Mouse (Mus musculus) heart, embryonic 12.5 days (tissue): ENCODE results near the gene Atp8a1. TPM values are rescaled to one million over a fixed set of nuclear protein-coding genes. Genes with fewer than 3 reads are reported as not detected.

Source experiments
- ATAC-seq: fragments of 200-750 bp; cut with Nextera tagmentation; 2 replicates; pipeline ENCODE4 v1.8.0; 2017; ENCODE audit warnings: moderate TSS enrichment, moderate library complexity; ENCODE audit not compliant: insufficient number of reproducible peaks, low FRiP score
- H3K27ac ChIP-seq: fragments of 300-500 bp; sonication (generic); 2 replicates; pipeline ENCODE4 v1.5.1; 2016; ENCODE audit warnings: mild to moderate bottlenecking, moderate library complexity; ENCODE audit not compliant: poor library complexity, severe bottlenecking
- H3K27me3 ChIP-seq: fragments of 300-500 bp; sonication (generic); replicated peaks from 2 replicates; pipeline ENCODE4 v1.6.1; 2016; ENCODE audit warnings: mild to moderate bottlenecking, moderate library complexity
- H3K36me3 ChIP-seq: fragments of 300-500 bp; sonication (generic); 2 replicates; pipeline ENCODE4 v1.6.1; 2016; ENCODE audit warnings: mild to moderate bottlenecking, moderate library complexity
- H3K4me1 ChIP-seq: fragments of 300-500 bp; sonication (generic); replicated peaks from 2 replicates; pipeline ENCODE4 v1.6.1; 2016; ENCODE audit warnings: mild to moderate bottlenecking
- H3K4me2 ChIP-seq: fragments of 300-500 bp; sonication (generic); 2 replicates; pipeline ENCODE4 v1.6.1; 2016; ENCODE audit warnings: mild to moderate bottlenecking, moderate library complexity
- H3K4me3 ChIP-seq: fragments of 300-500 bp; sonication (generic); 2 replicates; pipeline ENCODE4 v1.5.1; 2016; ENCODE audit warnings: mild to moderate bottlenecking
- H3K9ac ChIP-seq: fragments of 300-500 bp; sonication (generic); 2 replicates; pipeline ENCODE4 v1.6.1; 2016; ENCODE audit warnings: mild to moderate bottlenecking, moderate library complexity
- H3K9me3 ChIP-seq: fragments of 300-500 bp; sonication (generic); replicated peaks from 2 replicates; pipeline ENCODE4 v1.6.1; 2016; ENCODE audit warnings: mild to moderate bottlenecking, moderate library complexity
- WGBS: fragments of 180-500 bp; shearing (Covaris S2); methylation state at CpG from one replicate; pipeline ENCODE4 v1.1.7; 2016; 5-methylcytosine and 5-hydroxymethylcytosine counted together
- polyA plus RNA-seq: library from polyadenylated mRNA; unstranded; fragments of >200 nt; fragmentation: Nextera tagmentation; extraction: Ambion mirVana; gene quantifications from 2 replicates; pipeline ENCODE4 v1.2.1, GENCODE M21; 2016

The Atp8a1 gene
- polyA plus RNA-seq, 1 experiment from 2014 or later: 16.8 TPM

DNA sequence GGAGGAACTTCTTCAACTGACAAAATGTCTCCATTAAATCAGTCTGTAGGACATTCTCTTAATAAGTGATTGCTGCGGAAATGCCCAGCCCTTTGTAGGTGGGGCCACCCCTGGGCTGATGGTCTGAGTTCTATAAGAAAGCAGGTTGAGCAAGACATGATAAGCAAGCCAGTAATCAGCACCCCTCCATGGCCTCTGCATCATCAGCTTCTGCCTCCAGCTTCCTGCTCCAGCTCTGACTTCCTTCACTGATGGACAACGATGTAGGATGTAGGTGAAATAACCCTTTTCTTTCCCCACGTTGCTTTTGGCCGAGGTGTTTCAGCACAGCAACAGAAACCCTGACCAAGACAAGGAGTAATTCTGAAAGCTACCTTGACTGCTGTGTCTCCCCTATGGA, 198.1 kb downstream of the Atp8a1 start:
- H3K9me3 ChIP-seq: no peaks in the 10 kb centered on the region
- no peak overlapping the region for H3K9ac ChIP-seq
- no peak for ATAC-seq
- no peak overlapping the region for H3K4me2 ChIP-seq
- H3K36me3 ChIP-seq: no peaks in the 10 kb centered on the region
- WGBS: 80% methylated on average over 4 of the region's 4 CpGs
- no peaks in the 10 kb centered on the region for H3K27me3 ChIP-seq
- 0 out of 2 replicates have a peak, but pooled peaks cover 2% of the 10 kb centered on the region for H3K4me1 ChIP-seq
- H3K4me3 ChIP-seq: no peak overlapping the region
- H3K27ac ChIP-seq: no peak overlapping the region

DNA sequence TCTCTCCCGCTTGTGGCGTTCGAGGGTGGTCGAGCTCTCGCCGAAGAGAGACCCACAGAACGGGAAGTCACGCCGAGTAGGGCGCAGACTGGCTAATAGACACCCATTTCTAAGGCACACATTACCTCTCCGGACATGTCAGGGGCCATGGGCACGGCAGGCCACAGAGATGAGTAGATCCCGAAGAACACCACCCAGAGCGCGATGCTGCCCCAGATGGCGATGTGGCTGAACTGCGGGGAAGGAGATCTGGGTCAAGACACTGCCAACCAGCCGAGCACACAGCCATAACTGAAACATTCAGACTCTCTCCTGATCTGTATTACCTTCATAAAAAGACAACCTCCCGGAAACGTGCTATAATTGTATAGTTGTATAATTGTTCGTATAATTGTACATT, 199.7 kb downstream of the Atp8a1 start:
- no peak overlapping the region for H3K4me3 ChIP-seq
- H3K36me3 ChIP-seq: no peaks in the 10 kb centered on the region
- no peak for ATAC-seq
- H3K27me3 ChIP-seq: no peaks in the 10 kb centered on the region
- 0 out of 2 replicates have a peak, but pooled peaks cover 2% of the 10 kb centered on the region for H3K4me1 ChIP-seq
- no peaks in the 10 kb centered on the region for H3K9me3 ChIP-seq
- 76% methylated on average over 21 of the region's 21 CpGs for WGBS
- H3K4me2 ChIP-seq: no peak overlapping the region
- H3K27ac ChIP-seq: no peak overlapping the region
- no peak overlapping the region for H3K9ac ChIP-seq

DNA sequence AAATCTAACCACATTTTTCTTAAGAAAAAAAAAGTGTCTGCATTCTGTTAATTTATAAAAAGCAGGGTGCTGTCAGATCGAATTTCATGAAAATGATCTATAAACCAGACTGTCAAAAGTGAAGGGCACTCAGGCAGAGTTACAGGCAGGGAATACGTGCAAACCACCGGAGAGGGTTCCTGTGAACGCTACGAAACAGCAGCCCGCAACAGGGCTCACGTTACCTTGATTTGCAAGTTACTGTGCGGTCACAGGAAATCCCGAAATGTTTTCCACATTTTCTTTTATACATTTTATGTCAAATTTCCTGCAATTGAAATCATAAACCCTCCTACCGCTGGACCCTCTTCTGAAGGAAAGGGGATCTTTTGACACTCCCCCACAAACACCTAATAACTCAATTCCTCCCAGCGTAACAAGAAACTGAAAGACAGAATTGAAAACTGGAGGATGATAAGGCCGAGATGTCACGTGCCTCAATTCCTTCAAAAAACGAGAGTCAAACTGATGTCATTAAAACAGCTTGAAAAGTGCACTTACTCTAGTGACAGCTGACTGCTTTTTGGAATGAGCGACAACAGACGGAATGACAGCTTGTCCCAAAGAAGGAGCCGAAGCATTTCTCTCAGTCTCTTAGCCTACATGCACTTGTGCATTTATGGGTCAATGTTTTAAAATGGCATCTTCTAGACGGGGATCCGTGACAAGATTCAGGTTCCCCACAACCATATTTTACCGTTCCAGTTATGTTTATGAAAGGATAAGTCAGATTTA, 200.3 kb downstream of the Atp8a1 start:
- Histone ChIP-seq H3K9ac (no peak overlapping the region), H3K4me2 (no peak overlapping the region), H3K27ac (no peak overlapping the region), H3K27me3 (no peaks in the 10 kb centered on the region), H3K9me3 (no peaks in the 10 kb centered on the region), H3K4me1 (0 out of 2 replicates have a peak, but pooled peaks cover 1% of the 10 kb centered on the region), H3K36me3 (no peaks in the 10 kb centered on the region), H3K4me3 (no peak overlapping the region)
- ATAC-seq: no peak
- 84% methylated on average over 20 of the region's 20 CpGs for WGBS

DNA sequence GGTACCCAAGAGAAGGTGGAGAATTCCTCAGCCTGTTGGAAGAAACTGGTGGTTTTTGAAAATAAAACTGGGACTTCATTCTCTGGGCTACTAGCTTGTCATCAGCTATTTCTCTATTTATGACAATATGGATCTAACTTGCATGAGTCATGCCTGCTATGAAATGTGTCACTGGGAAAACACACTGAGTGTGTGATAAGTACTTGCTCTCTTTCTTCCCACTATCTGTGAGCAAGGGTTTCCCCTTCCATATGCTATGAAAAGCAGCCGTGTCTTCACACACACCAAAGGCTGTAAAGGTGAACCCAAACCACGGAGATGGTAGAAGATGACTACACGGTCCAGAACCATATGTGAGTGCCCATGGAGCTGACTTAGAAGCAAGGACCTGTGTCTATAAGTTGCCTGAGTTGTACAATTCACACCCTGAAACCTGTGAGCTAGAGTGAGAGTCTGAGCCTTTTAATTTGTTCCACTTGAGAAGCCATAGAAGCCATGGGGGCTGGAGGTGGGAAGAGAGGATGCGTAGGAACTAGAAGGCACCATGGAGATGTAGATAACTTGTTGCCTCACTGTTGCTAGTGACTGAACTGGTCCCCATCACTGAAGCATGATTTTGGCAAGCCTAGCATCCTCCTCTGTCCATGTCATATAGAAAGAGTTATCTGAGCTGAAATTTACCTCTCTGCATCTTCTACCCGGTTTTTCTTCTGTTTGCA, 203.5 kb downstream of the Atp8a1 start:
- H3K36me3 ChIP-seq: no peaks in the 10 kb centered on the region
- H3K27ac ChIP-seq: no peak overlapping the region
- H3K27me3 ChIP-seq: no peaks in the 10 kb centered on the region
- H3K4me3 ChIP-seq: no peak overlapping the region
- no peak overlapping the region for H3K4me2 ChIP-seq
- whole genome bisulfite sequencing: 85% methylated on average over 5 of the region's 5 CpGs
- no peaks in the 10 kb centered on the region for H3K4me1 ChIP-seq
- no peak overlapping the region for H3K9ac ChIP-seq
- no peak for ATAC-seq
- no peaks in the 10 kb centered on the region for H3K9me3 ChIP-seq

DNA sequence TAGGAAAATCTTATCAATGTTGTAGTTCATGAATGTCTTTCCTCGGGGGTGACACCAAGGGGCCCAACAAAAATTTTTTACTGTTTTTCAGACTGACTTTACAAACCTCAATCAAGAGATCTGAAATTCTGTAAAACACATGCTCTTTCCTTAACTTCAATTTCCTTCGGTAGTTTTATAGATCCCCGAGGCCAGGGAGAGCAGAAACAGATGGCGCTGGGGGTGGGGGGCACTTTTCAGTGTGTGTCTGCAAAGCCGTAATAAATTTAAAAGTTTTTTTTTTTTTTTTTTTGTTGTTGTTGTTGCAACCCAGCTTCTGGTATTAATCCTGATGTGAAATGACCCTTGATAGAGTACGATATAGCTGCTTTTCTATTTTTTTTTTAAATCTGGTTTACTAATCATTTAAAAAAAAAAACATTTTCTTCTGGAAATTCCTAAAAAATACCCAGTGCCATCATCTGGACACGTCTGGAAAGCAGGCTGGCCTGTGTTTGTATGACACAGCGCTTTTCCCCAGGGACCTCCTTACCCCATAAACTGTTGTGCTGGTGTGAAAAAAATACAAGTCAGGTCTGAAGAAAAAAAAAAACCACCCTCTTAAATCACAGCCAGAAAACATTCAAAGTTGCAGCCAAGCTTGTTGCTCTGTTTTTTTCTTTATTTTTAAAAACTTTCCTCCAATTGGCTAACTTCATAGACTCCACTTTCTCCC, 205.7 kb downstream of the Atp8a1 start:
- Histone ChIP-seq H3K36me3 (no peaks in the 10 kb centered on the region), H3K4me2 (no peak overlapping the region), H3K9me3 (no peaks in the 10 kb centered on the region), H3K9ac (no peak overlapping the region), H3K4me1 (no peaks in the 10 kb centered on the region), H3K27ac (no peak overlapping the region), H3K4me3 (no peak overlapping the region), H3K27me3 (no peaks in the 10 kb centered on the region)
- 73% methylated on average over 8 of the region's 8 CpGs for WGBS
- ATAC-seq: no peak

DNA sequence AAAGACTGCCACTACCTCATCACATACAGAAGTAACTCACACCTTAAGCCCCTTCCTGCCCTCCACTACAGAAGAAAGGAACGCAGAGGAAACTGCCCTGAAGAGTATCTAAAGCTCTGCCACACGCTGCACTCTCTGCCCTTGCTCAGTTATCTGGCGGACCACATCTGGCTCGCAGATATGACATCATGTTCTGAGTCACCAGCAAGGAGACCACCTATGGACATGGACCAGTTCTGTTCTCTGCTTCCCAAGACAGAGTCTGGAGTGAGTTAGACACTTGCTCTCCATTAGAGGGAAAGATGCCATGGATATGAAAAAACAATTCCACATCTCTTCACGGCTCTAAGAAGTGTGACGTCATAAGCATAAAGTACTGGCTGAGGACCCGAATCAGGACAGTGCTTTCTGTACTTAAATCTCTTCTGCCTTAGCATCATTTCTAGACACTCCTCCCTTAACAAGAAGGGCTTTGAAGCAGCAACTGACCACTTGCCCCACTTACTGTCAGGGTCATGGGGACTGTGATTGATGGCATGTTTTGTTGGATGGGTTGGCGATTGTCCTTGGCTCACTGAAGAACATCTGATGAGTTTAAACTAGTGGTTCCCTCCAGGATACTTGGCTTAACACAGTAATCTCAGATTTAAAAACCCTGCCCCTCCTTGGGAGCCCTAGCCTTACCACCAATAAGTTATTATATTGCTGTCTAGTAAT, 206.5 kb downstream of the Atp8a1 start:
- Histone ChIP-seq H3K4me1 (no peaks in the 10 kb centered on the region), H3K9me3 (no peaks in the 10 kb centered on the region), H3K9ac (no peak overlapping the region), H3K27ac (no peak overlapping the region), H3K4me2 (no peak overlapping the region), H3K4me3 (no peak overlapping the region), H3K36me3 (no peaks in the 10 kb centered on the region), H3K27me3 (no peaks in the 10 kb centered on the region)
- WGBS: 70% methylated on average over 8 of the region's 8 CpGs
- no peak for ATAC-seq

DNA sequence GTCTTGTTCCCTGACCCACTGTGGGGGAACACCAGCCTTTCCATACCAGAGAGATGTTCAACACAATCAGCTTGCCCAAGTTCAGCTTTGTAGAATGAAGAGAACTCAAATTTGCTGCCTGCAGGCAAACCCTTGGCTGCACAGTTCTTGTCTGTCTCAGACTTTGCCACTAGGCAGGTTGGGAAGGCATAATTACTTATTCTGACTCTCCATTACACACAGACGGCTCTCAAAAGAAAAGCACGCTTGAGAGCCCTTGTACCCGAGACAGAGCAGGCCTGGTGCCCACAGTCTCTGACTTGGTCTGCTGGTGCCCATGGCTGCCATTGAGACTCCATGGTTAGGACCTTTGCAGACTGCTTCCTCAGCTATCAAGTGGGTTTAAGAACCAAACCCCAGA, 212.9 kb downstream of the Atp8a1 start:
- Histone ChIP-seq H3K27me3 (no peaks in the 10 kb centered on the region), H3K4me2 (no peak overlapping the region), H3K9me3 (no peaks in the 10 kb centered on the region), H3K4me3 (no peak overlapping the region), H3K4me1 (peaks cover 10% of the 10 kb centered on the region), H3K27ac (no peak overlapping the region), H3K36me3 (no peaks in the 10 kb centered on the region), H3K9ac (no peak overlapping the region)
- no peak for ATAC-seq
- 58% methylated on average over 3 of the region's 3 CpGs for WGBS

DNA sequence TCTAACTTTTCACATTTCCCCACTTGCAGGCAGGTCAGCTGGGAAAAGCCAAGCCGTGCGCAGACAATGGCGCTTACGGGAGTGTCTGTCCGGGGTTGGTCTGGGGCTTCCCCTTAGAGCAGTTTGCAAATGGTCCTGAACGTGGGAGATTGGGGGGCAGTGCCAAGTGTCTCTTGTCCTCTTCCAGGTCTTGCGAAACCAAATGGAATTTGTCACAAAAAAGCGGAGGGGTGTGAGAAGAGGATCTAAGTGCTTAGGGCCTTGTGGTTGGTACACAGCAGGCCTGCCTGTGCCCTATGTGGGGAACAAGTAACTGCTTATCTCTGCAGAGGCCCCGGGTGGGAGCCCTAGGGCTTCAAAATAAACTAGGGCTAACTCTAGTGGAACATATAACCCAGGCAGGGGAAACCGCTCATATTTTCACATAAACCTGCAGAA, 213.4 kb downstream of the Atp8a1 start:
- Histone ChIP-seq H3K9ac (no peak overlapping the region), H3K27me3 (no peaks in the 10 kb centered on the region), H3K27ac (no peak overlapping the region), H3K36me3 (no peaks in the 10 kb centered on the region), H3K4me3 (no peak overlapping the region), H3K4me1 (peaks cover 10% of the 10 kb centered on the region), H3K4me2 (peak overlapping the region; percentile 50), H3K9me3 (no peaks in the 10 kb centered on the region)
- ATAC-seq: peak; percentile 42; the same call in 1 of the 2 replicates
- 19% methylated on average over 10 of the region's 10 CpGs for WGBS

DNA sequence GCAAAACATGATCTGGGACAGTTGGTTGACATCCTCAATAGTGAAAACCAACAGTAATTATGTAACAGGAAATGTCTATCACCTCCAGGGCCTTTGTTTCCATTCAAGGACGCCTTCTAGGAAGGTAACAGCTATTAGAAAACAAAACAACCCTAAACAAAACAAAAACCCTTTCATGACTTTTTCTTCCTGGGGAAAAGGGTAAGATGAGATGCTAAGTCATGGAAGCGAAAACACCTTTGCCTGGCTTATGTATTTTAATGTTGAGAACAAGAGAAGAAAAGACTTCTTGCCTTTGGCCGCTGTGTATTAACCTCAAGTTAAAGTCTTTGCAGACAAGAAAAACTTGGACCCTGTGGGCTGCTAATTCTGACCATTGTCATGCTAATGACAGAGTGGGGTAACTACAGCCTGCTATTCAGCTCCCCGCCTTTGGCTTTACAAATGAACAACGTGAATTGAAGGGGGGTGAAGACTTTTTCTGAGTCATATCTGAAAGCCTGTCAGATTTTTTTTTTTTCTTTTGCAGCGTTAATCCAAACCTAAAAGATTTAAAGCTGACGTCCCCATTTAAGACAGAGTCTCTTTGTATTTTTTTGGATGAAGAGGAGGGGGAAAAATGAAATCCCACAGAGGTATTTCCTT, 214.0 kb downstream of the Atp8a1 start:
- no peak for ATAC-seq
- Histone ChIP-seq H3K36me3 (no peaks in the 10 kb centered on the region), H3K27ac (no peak overlapping the region), H3K9ac (no peak overlapping the region), H3K4me3 (no peak overlapping the region), H3K9me3 (no peaks in the 10 kb centered on the region), H3K27me3 (no peaks in the 10 kb centered on the region), H3K4me2 (peak overlapping the region; percentile 50; the same call in 1 of the 2 replicates), H3K4me1 (peaks cover 10% of the 10 kb centered on the region)
- 31% methylated on average over 7 of the region's 7 CpGs for WGBS

DNA sequence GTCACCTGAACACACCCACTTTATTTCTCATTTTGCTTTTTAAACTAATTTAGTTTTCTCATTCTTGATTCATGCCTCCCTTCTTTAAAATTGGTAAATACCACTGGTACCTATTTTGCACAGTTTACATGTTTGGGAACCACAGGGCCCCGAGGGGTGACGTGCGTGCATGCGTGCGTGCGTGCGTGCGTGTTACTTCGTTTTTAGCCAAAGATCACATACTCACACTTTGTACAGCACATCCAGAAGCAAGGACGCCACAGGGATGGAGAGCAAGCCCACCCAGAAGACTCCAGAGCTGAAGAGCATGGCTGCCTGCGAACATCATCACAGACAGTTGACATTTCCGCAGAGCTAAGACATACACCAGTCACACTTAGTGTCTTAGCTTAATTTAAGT, 216.0 kb downstream of the Atp8a1 start:
- Histone ChIP-seq H3K27me3 (no peaks in the 10 kb centered on the region), H3K27ac (no peak overlapping the region), H3K4me1 (peaks cover 10% of the 10 kb centered on the region), H3K4me2 (no peak overlapping the region), H3K4me3 (no peak overlapping the region), H3K9me3 (no peaks in the 10 kb centered on the region), H3K36me3 (no peaks in the 10 kb centered on the region), H3K9ac (no peak overlapping the region)
- whole genome bisulfite sequencing: 94% methylated on average over 12 of the region's 12 CpGs
- ATAC-seq: no peak
